Mouse (Mus musculus): Measurements from ENCODE around the gene Rabgap1l.

- TF ChIP-seq CTCF (IDR thresholded peaks at IDR 0.05; ENCODE audit: control insufficient read depth, insufficient read depth, insufficient replicate concordance, low read depth, low read length) = no peak
- no peak for TF ChIP-seq POLR2A (IDR thresholded peaks at IDR 0.05; ENCODE audit: control insufficient read depth, low read depth, low read length)
Observed at GRCm38 (mm10) chr1:160233921-160234320, 559.1 kb downstream of the Rabgap1l start.
